Mouse (Mus musculus) telencephalon, adult 2 months (tissue): ENCODE data around the gene Gcnt4.
A peak's percentile ranks its signal among the peaks of the same experiment; 100 is the strongest.
"Not testable (repeated sequence)": the region's sequence is repeated elsewhere in the genome, so short reads cannot be mapped to it uniquely, and the experiment has no call there.

ENCODE experiments used
- DNase-seq: peaks from one replicate; pipeline ENCODE4 v3.0.0-alpha.2; 2011; ENCODE audit warnings: low read depth, low spot score

Gene Gcnt4

GRCm38 (mm10) chr13:96923999-96924961, at the start of gene Gcnt4:
Gene Gcnt4 (plus strand): TSS chr13:96924689.
- DNase-seq, result no peak

GRCm38 (mm10) chr13:96878220-96879057, 46.0 kb upstream of the Gcnt4 start:
- peak; percentile 58 for DNase-seq

GRCm38 (mm10) chr13:96884534-96884933, 40.0 kb upstream of the Gcnt4 start:
- DNase-seq, result no peak

GRCm38 (mm10) chr13:96889985-96890384, 34.5 kb upstream of the Gcnt4 start:
- no peak for DNase-seq

GRCm38 (mm10) chr13:96895144-96895543, 29.3 kb upstream of the Gcnt4 start:
- DNase-seq, result no peak

- no peak for DNase-seq
Observed at GRCm38 (mm10) chr13:96906717-96907116, 17.8 kb upstream of the Gcnt4 start.

- DNase-seq, result no peak
Observed at GRCm38 (mm10) chr13:96911202-96911601, 13.3 kb upstream of the Gcnt4 start.

- not testable (repeated sequence) for DNase-seq
Observed at GRCm38 (mm10) chr13:96923134-96923533, 1.4 kb upstream of the Gcnt4 start.

GRCm38 (mm10) chr13:96924985-96925745, 676 bp downstream of the Gcnt4 start:
- no peak for DNase-seq

- no peak for DNase-seq
Observed at GRCm38 (mm10) chr13:96925991-96926725, 1.7 kb downstream of the Gcnt4 start.

- no peak for DNase-seq
Observed at GRCm38 (mm10) chr13:96927781-96928180, 3.3 kb downstream of the Gcnt4 start.

GRCm38 (mm10) chr13:96928432-96929039, 4.0 kb downstream of the Gcnt4 start:
- DNase-seq, result no peak

GRCm38 (mm10) chr13:96932745-96933144, 8.3 kb downstream of the Gcnt4 start:
- peak; percentile 92 for DNase-seq

- DNase-seq, result no peak
Observed at GRCm38 (mm10) chr13:96933367-96933766, 8.9 kb downstream of the Gcnt4 start.

GRCm38 (mm10) chr13:96936173-96936777, 11.8 kb downstream of the Gcnt4 start:
- DNase-seq, result no peak

GRCm38 (mm10) chr13:96937059-96937558, 12.6 kb downstream of the Gcnt4 start:
- DNase-seq, result no peak

GRCm38 (mm10) chr13:96939680-96940079, 15.2 kb downstream of the Gcnt4 start:
- DNase-seq, result peak; percentile 48

- not testable (repeated sequence) for DNase-seq
Observed at GRCm38 (mm10) chr13:96941481-96941880, 17.0 kb downstream of the Gcnt4 start.

GRCm38 (mm10) chr13:96943571-96943970, 19.1 kb downstream of the Gcnt4 start:
- DNase-seq, result no peak

GRCm38 (mm10) chr13:96945748-96946147, 21.3 kb downstream of the Gcnt4 start:
- no peak for DNase-seq
